ENCODE assay signal across 8 mouse cellular contexts in the genomic region with DNA sequence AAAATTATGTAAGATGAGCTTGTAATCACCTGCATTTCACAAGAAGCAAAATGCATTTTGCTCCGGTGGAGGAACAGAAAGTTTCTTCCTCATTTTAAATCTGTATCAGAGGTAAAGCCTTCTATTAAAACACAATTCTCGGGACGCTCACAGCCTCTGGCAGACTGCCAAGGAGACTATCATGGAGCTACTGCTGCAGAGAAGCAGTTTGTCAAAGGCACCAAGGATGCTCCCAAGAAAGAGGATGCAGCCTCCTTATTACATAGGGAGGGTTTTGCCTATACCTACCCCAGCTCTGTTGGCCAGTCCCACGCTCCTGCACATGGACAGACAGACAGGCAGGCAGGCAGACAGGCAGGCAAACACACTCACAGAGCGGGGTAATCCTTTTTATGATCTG. TPM values are rescaled to one million over a fixed set of nuclear protein-coding genes. Genes with fewer than 3 reads are reported as not detected.
DNase-seq lines count a peak whose midpoint lies in the region; ATAC-seq and TF ChIP-seq lines count a peak whose summit lies in the region.

No protein-coding gene starts in this region.

- no peak overlapping the region for H3K4me3 ChIP-seq in forebrain, postnatal 0 days (ENCODE audit: low read depth, low read length)

- ATAC-seq in forebrain, postnatal 0 days, result peak; percentile 45; the same call in 1 of the 2 replicates

- WGBS in forebrain, postnatal 0 days, result 23% methylated on average over 5 of the region's 5 CpGs

- H3K9ac ChIP-seq in forebrain, postnatal 0 days, result no peak overlapping the region

- H3K4me2 ChIP-seq in forebrain, postnatal 0 days (ENCODE audit: low read depth), result 0 out of 2 replicates have a peak overlapping the region, but pooled peaks have one; percentile 16

- H3K9me3 ChIP-seq in forebrain, postnatal 0 days (ENCODE audit: low read length), result no peaks in the 10 kb centered on the region

- no peaks in the 10 kb centered on the region for H3K36me3 ChIP-seq in forebrain, postnatal 0 days (ENCODE audit: insufficient read depth)

- peak overlapping the region; percentile 42; the same call in 1 of the 2 replicates for H3K27ac ChIP-seq in forebrain, postnatal 0 days (ENCODE audit: low read depth, low read length)

- no peaks in the 10 kb centered on the region for H3K4me1 ChIP-seq in forebrain, postnatal 0 days (ENCODE audit: insufficient read depth)

- no peaks in the 10 kb centered on the region for H3K27me3 ChIP-seq in forebrain, postnatal 0 days (ENCODE audit: insufficient read depth, low read length)

- peak; percentile 22 for DNase-seq in cerebellum, adult 11 months
- no peak for DNase-seq in cerebellum, adult 11-12 months
- peak; percentile 24 for DNase-seq in kidney, postnatal 14 days
- no peak for DNase-seq in kidney, adult 18-20 months
- DNase-seq in NIH3T3 (ENCODE audit: low read depth), result peak; percentile 43
- DNase-seq in forebrain, postnatal 0 days, result peak; percentile 80
- DNase-seq in thymus, postnatal 36 days, result no peak
- no peak for DNase-seq in kidney, adult 8-10 months

- TF ChIP-seq CTCF in forebrain, postnatal 0 days (IDR thresholded peaks at IDR 0.05; ENCODE audit: low read depth), result no peak

RNA-seq across cellular contexts. Expression of a gene that starts 16.4 kb away (rescaled TPM):
- 8.2 and 9.6 TPM in 2 replicates for total RNA-seq in forebrain, postnatal 0 days (2014; rRNA removed)
- polyA plus RNA-seq in forebrain, postnatal 0 days (2015; fragmentation: Nextera tagmentation; extraction: Ambion mirVana), result 2.0 and 2.7 TPM in 2 replicates

Comparison
In these comparisons a context has a peak if more than half of its experiments do, and no peak if none do; other contexts are left out.
1. DNase-seq: peak in cerebellum, adult 11 months (single experiment), kidney, postnatal 14 days (single experiment), NIH3T3 (single experiment) and forebrain, postnatal 0 days (single experiment); none in cerebellum, adult 11-12 months (single experiment), kidney, adult 18-20 months (single experiment), thymus, postnatal 36 days (0 of 2) and kidney, adult 8-10 months (0 of 2).